Mouse (Mus musculus): ENCODE results near the gene Ube2d2b. TPM values are rescaled to one million over a fixed set of nuclear protein-coding genes. Genes with fewer than 3 reads are reported as not detected.

The Ube2d2b gene
- polyA plus RNA-seq, 1 experiment from 2014 or later = not detected

DNA sequence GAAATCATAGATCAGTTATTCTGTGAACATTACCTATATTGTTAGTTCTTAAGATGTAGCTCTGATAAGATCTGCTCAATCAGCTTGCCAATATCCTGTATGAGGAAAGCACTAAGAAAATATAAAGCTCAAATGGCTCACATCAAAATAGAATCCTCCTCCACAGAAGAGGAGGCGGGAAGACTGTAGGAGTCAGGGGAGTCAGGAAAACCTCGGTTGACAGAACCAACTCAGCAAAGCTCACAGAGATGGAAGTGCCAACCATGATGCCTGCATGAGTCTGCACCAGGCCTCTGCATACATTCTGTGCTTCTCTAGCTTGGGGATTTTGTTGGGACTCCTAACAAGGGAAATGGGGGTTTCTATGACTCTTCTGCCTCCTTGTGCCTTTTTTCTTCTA, 28.7 kb upstream of the Ube2d2b start:
- no peak for ATAC-seq (ENCODE audit: low FRiP score)
- 92% methylated on average over 2 of the region's 2 CpGs for WGBS

DNA sequence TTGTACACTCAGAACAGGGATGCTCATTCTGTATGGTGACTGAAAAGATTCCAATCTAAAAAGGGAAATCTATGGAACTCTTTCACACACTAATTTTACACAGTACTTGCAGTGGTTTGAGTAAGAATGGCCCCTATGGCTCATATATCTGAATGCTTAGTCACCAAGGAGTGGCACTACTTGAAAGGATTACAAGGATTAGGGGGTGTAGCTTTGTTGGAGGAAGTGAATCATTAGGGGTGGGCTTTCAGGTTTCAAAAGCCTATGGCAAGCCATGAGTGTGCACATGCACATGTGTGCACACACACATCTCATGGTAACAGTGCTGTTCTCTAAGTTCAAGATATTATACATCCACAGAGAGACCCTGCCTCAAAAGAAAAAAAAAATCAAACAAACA, 27.3 kb upstream of the Ube2d2b start:
- no peaks in the 10 kb centered on the region for H3K4me1 ChIP-seq (ENCODE audit: control insufficient read depth, insufficient read depth, low read length)
- no peaks in the 10 kb centered on the region for H3K9me3 ChIP-seq (ENCODE audit: control insufficient read depth, low read length)
- H3K4me3 ChIP-seq (ENCODE audit: low read depth, low read length) = no peak overlapping the region
- no peak overlapping the region for H3K9ac ChIP-seq (ENCODE audit: low read length)
- no peaks in the 10 kb centered on the region for H3K36me3 ChIP-seq (ENCODE audit: control insufficient read depth, insufficient read depth, low read length)
- DNase-seq (ENCODE audit: low spot score, missing footprints) (no peak), ATAC-seq (ENCODE audit: low FRiP score) (no peak)
- H3K27me3 ChIP-seq (ENCODE audit: control insufficient read depth, insufficient read depth, low read length) = no peaks in the 10 kb centered on the region
- H3K4me2 ChIP-seq = no peak overlapping the region
- H3K27ac ChIP-seq (ENCODE audit: low read depth, low read length) = no peak overlapping the region

More for the DNA sequence above, 28.7 kb upstream of the Ube2d2b start:
- Histone ChIP-seq H3K4me2 (no peak overlapping the region), H3K27ac (ENCODE audit: low read depth, low read length) (no peak overlapping the region), H3K9me3 (ENCODE audit: control insufficient read depth, low read length) (no peaks in the 10 kb centered on the region), H3K9ac (ENCODE audit: low read length) (no peak overlapping the region), H3K4me3 (ENCODE audit: low read depth, low read length) (no peak overlapping the region), H3K27me3 (ENCODE audit: control insufficient read depth, insufficient read depth, low read length) (no peaks in the 10 kb centered on the region), H3K4me1 (ENCODE audit: control insufficient read depth, insufficient read depth, low read length) (no peaks in the 10 kb centered on the region), H3K36me3 (ENCODE audit: control insufficient read depth, insufficient read depth, low read length) (no peaks in the 10 kb centered on the region)
- no peak for DNase-seq (ENCODE audit: low spot score, missing footprints)

DNA sequence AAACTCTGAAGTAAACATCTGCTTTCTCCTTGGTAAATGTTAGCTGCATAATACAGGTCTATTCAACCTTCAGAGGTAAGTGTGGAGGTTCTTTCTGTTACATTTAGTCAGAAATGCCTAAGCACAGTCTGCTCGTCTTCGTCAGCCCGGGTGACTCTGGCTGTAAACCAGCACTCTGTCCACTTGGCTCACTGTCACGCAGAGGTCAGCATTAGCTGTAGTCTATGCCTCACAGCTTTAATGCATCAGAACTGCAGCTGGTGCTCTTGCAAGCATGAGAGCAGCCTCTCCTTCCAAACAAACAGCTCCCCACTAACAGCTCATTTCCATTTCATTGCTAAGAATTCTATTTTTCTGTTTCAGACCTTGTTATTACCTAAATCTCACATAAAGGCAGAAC, 22.4 kb upstream of the Ube2d2b start:
- Histone ChIP-seq H3K27ac (ENCODE audit: low read depth, low read length) (no peak overlapping the region), H3K4me2 (no peak overlapping the region), H3K4me3 (ENCODE audit: low read depth, low read length) (no peak overlapping the region), H3K36me3 (ENCODE audit: control insufficient read depth, insufficient read depth, low read length) (no peaks in the 10 kb centered on the region), H3K9ac (ENCODE audit: low read length) (no peak overlapping the region), H3K4me1 (ENCODE audit: control insufficient read depth, insufficient read depth, low read length) (no peaks in the 10 kb centered on the region), H3K27me3 (ENCODE audit: control insufficient read depth, insufficient read depth, low read length) (no peaks in the 10 kb centered on the region), H3K9me3 (ENCODE audit: control insufficient read depth, low read length) (no peaks in the 10 kb centered on the region)
- ATAC-seq (ENCODE audit: low FRiP score) (no peak), DNase-seq (ENCODE audit: low spot score, missing footprints) (no peak)
- 90% methylated on average over 4 of the region's 4 CpGs for WGBS

DNA sequence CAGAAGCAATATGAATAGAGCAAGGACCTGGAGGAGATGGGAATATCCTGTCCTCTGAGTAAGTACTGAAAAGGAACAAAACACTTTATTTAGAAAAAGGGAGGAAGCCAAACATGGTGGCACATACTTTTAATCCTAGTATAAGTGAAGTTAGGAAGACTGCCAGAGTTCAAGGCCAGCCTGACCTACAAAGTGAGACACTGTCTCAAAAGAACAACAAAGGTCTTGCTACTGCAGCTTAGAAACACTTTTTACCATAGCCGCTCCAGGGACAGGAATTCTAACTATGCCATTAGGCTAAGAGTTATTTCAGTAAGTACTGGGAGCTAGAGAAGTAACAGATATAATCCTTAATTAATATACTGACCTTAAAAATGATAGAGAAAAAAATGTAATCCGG, 15.2 kb upstream of the Ube2d2b start:
- Histone ChIP-seq H3K4me3 (ENCODE audit: low read depth, low read length) (no peak overlapping the region), H3K9me3 (ENCODE audit: control insufficient read depth, low read length) (no peaks in the 10 kb centered on the region), H3K4me2 (no peak overlapping the region), H3K27ac (ENCODE audit: low read depth, low read length) (no peak overlapping the region), H3K27me3 (ENCODE audit: control insufficient read depth, insufficient read depth, low read length) (no peaks in the 10 kb centered on the region), H3K36me3 (ENCODE audit: control insufficient read depth, insufficient read depth, low read length) (no peaks in the 10 kb centered on the region), H3K9ac (ENCODE audit: low read length) (no peak overlapping the region), H3K4me1 (ENCODE audit: control insufficient read depth, insufficient read depth, low read length) (no peaks in the 10 kb centered on the region)
- ATAC-seq (ENCODE audit: low FRiP score) = no peak
- no peak for DNase-seq (ENCODE audit: low spot score, missing footprints)
- 93% methylated on average over 2 of the region's 2 CpGs for WGBS

DNA sequence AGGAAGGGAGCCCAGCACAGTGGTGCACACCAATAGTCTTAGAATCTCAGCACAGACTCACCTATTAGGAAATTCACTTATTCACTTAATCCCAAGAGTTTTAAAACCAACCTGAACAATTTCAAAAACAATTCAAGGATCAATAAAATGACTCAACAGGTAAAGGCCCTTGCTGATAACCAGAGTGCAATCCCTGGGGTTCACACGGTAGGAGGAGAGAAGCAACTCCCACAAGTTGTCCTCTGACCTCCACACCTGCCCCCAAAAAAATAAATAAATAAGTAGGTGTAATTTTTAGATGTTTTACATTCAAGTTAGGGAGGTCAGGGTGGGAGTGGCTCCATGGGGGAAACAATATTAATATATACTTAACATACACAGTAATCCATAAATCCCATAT, 7.4 kb upstream of the Ube2d2b start:
- no peak overlapping the region for H3K4me3 ChIP-seq (ENCODE audit: low read depth, low read length)
- DNase-seq (ENCODE audit: low spot score, missing footprints) (no peak), ATAC-seq (ENCODE audit: low FRiP score) (no peak)
- no peaks in the 10 kb centered on the region for H3K36me3 ChIP-seq (ENCODE audit: control insufficient read depth, insufficient read depth, low read length)
- no peaks in the 10 kb centered on the region for H3K4me1 ChIP-seq (ENCODE audit: control insufficient read depth, insufficient read depth, low read length)
- no peak overlapping the region for H3K4me2 ChIP-seq
- 88% methylated on average over 1 of the region's 1 CpGs for WGBS
- no peak overlapping the region for H3K27ac ChIP-seq (ENCODE audit: low read depth, low read length)
- no peaks in the 10 kb centered on the region for H3K9me3 ChIP-seq (ENCODE audit: control insufficient read depth, low read length)
- no peak overlapping the region for H3K9ac ChIP-seq (ENCODE audit: low read length)
- no peaks in the 10 kb centered on the region for H3K27me3 ChIP-seq (ENCODE audit: control insufficient read depth, insufficient read depth, low read length)

DNA sequence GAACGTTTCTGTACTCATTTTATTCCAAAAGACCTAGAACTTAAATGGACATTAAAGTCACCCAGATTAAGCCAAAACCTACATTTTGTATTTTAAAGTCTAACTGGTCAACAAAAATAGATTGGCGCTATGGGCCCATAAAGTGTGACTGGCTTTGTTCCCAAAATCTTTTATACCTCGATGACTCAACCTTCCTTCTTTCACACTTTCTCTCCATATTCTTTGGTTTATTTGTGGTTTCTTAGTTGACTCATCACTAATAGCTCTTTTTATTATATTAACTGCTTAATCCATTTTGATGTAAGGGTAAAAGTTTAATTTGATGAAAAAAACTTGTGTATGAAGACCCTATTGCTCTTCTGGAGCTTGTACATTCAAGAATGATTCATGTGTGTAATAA, 1.5 kb downstream of the Ube2d2b start:
- Histone ChIP-seq H3K9me3 (ENCODE audit: control insufficient read depth, low read length) (peaks cover 3% of the 10 kb centered on the region; the same call in 1 of the 2 replicates), H3K4me3 (ENCODE audit: low read depth, low read length) (no peak overlapping the region), H3K9ac (ENCODE audit: low read length) (no peak overlapping the region), H3K4me2 (no peak overlapping the region), H3K4me1 (ENCODE audit: control insufficient read depth, insufficient read depth, low read length) (no peaks in the 10 kb centered on the region), H3K36me3 (ENCODE audit: control insufficient read depth, insufficient read depth, low read length) (no peaks in the 10 kb centered on the region), H3K27ac (ENCODE audit: low read depth, low read length) (no peak overlapping the region), H3K27me3 (ENCODE audit: control insufficient read depth, insufficient read depth, low read length) (no peaks in the 10 kb centered on the region)
- 93% methylated on average over 3 of the region's 3 CpGs for WGBS
- no peak for ATAC-seq (ENCODE audit: low FRiP score)
- DNase-seq (ENCODE audit: low spot score, missing footprints) = no peak

DNA sequence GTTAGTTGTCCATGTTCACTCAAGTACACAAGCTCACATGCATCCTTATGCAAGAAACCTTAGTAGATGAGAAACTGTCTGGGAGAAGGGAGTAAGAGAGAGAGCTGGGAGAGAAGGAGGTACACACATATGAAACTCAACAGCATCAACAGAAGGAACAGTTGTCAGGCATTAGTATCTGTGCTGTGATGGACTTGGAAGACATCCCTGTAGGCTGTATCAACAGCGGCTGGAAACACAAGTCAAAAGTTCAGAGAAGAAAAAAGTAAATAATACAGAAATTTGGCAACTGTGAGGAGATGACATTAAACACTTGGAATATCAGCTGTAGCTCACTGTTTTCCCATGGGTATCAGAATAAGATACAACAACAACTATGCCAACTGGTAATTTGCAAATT, 4.4 kb downstream of the Ube2d2b start:
- H3K36me3 ChIP-seq (ENCODE audit: control insufficient read depth, insufficient read depth, low read length) = no peaks in the 10 kb centered on the region
- 87% methylated on average over 1 of the region's 1 CpGs for WGBS
- H3K9ac ChIP-seq (ENCODE audit: low read length) = no peak overlapping the region
- no peaks in the 10 kb centered on the region for H3K27me3 ChIP-seq (ENCODE audit: control insufficient read depth, insufficient read depth, low read length)
- H3K4me2 ChIP-seq = no peak overlapping the region
- no peak overlapping the region for H3K27ac ChIP-seq (ENCODE audit: low read depth, low read length)
- H3K4me3 ChIP-seq (ENCODE audit: low read depth, low read length) = no peak overlapping the region
- no peak for ATAC-seq (ENCODE audit: low FRiP score)
- no peaks in the 10 kb centered on the region for H3K4me1 ChIP-seq (ENCODE audit: control insufficient read depth, insufficient read depth, low read length)
- no peak for DNase-seq (ENCODE audit: low spot score, missing footprints)
- H3K9me3 ChIP-seq (ENCODE audit: control insufficient read depth, low read length) = peaks cover 3% of the 10 kb centered on the region; the same call in 1 of the 2 replicates

DNA sequence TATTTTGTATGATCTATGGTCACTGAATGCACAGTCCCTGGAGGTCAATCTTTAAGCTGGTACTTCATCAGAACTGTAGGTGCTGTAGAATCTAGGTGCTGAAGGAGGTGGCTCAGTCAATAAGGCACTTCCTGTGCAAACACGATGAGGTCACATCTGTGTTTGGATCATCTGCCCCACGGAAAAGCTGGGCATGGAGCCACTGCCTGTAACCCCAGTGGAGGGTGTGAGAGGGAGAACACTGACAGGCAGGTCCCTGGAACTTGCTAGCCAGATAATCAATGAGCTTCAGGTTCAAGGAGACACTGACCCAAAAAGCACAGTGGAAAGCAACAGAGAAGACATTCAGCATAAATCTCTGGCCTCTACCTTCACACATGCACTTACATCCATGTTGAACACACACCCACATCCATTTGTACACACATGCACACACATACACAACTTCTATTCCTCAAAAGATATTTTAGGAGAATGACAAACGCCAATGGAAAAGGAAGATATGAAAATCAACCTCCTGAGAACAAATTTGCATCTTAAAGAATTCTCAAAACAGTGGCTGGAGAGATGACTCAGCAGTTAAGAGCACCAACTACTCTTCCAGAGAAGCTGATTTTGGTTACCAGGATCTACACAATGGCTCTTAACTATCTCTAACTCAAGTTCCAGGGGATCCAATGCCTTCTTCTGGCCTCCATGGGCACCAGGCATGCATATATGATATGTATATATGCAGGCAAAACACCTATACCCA, 9.2 kb downstream of the Ube2d2b start:
- WGBS = 80% methylated on average over 3 of the region's 3 CpGs
- H3K36me3 ChIP-seq (ENCODE audit: control insufficient read depth, insufficient read depth, low read length) = no peaks in the 10 kb centered on the region
- no peak overlapping the region for H3K4me2 ChIP-seq
- no peak overlapping the region for H3K4me3 ChIP-seq (ENCODE audit: low read depth, low read length)
- H3K4me1 ChIP-seq (ENCODE audit: control insufficient read depth, insufficient read depth, low read length) = no peaks in the 10 kb centered on the region
- no peak for DNase-seq (ENCODE audit: low spot score, missing footprints)
- ATAC-seq (ENCODE audit: low FRiP score) = no peak
- no peaks in the 10 kb centered on the region for H3K27me3 ChIP-seq (ENCODE audit: control insufficient read depth, insufficient read depth, low read length)
- no peaks in the 10 kb centered on the region for H3K9me3 ChIP-seq (ENCODE audit: control insufficient read depth, low read length)
- H3K9ac ChIP-seq (ENCODE audit: low read length) = no peak overlapping the region
- no peak overlapping the region for H3K27ac ChIP-seq (ENCODE audit: low read depth, low read length)

DNA sequence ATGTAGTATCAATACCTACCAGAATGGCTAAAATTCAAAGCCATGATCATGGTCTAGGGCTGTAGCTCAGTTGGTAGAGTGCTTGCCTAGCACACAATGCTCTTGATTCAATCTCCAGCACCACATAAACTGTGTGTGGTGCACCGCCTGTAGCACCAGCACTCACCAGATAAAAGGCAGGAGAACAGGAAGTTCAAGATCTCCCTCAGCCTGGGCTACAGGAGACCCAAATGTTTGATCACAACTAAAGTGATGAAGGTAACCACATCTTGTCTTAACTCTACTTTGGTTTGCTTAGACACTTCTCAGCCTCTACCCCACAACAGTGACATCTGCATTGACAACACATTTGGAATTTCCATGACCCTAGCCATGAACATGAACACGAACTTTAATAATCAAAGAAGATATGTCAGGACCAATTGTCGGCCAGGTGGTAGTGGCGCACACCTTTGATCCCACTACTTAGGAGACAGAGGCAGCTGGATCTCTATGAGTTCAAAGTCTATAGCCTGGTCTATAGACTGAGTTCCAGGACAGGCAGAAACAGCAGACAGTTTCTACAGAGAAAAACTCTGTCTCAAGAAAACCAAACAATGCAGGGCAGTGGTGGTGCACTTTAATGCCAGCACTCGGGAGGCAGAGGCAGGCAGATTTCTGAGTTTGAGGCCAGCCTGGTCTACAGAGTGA, 10.8 kb downstream of the Ube2d2b start:
- H3K4me1 ChIP-seq (ENCODE audit: control insufficient read depth, insufficient read depth, low read length) = no peaks in the 10 kb centered on the region
- no peak overlapping the region for H3K27ac ChIP-seq (ENCODE audit: low read depth, low read length)
- H3K9ac ChIP-seq (ENCODE audit: low read length) = no peak overlapping the region
- DNase-seq (ENCODE audit: low spot score, missing footprints) = no peak
- no peak for ATAC-seq (ENCODE audit: low FRiP score)
- no peaks in the 10 kb centered on the region for H3K27me3 ChIP-seq (ENCODE audit: control insufficient read depth, insufficient read depth, low read length)
- H3K4me2 ChIP-seq = no peak overlapping the region
- H3K4me3 ChIP-seq (ENCODE audit: low read depth, low read length) = no peak overlapping the region
- no peaks in the 10 kb centered on the region for H3K36me3 ChIP-seq (ENCODE audit: control insufficient read depth, insufficient read depth, low read length)
- H3K9me3 ChIP-seq (ENCODE audit: control insufficient read depth, low read length) = no peaks in the 10 kb centered on the region
- WGBS = 94% methylated on average over 5 of the region's 5 CpGs
